Mouse (Mus musculus): ENCODE measurements around the gene Cd47. TPM values are rescaled to one million over a fixed set of nuclear protein-coding genes. Genes with fewer than 3 reads are reported as not detected.

Cd47 gene
- polyA plus RNA-seq, 1 experiment from 2014 or later, result 98.2 TPM

DNA sequence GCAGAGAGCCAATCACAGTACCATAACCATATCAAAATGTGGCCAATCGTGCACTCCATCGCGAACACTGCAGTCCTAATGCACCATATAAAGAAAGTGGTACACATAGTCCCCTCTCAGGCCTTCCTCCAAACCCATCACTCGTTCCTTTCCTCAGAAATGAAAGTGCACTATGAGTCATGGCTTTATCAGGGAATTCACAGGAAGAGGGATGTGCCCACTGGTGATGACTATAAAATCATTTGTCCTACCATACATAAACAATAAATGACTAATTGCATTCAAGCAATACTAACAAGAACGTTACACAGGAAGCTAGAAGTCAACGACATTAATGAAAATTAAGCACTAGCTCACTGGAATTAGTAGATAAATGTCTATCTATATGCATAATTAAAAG lies 121.3 kb downstream of the Cd47 start:
- whole genome bisulfite sequencing, result 67% methylated on average over 6 of the region's 6 CpGs
- Histone ChIP-seq H3K4me1 (replicated peaks; ENCODE audit: control insufficient read depth, insufficient read depth, low read length) (no peaks in the 10 kb centered on the region), H3K36me3 (ENCODE audit: control insufficient read depth, insufficient read depth) (no peaks in the 10 kb centered on the region), H3K27me3 (replicated peaks; ENCODE audit: control insufficient read depth, insufficient read depth, low read length) (no peaks in the 10 kb centered on the region), H3K9me3 (ENCODE audit: control insufficient read depth) (no peaks in the 10 kb centered on the region), H3K4me3 (ENCODE audit: low read depth, low read length) (no peak overlapping the region), H3K4me2 (replicated peaks; ENCODE audit: low read depth) (no peak overlapping the region), H3K9ac (ENCODE audit: low read depth, low read length) (no peak overlapping the region), H3K27ac (ENCODE audit: low read depth, low read length) (no peak overlapping the region)
- ATAC-seq, result no peak
- TF ChIP-seq CTCF (IDR thresholded peaks at IDR 0.05; ENCODE audit: low read depth), result no peak

DNA sequence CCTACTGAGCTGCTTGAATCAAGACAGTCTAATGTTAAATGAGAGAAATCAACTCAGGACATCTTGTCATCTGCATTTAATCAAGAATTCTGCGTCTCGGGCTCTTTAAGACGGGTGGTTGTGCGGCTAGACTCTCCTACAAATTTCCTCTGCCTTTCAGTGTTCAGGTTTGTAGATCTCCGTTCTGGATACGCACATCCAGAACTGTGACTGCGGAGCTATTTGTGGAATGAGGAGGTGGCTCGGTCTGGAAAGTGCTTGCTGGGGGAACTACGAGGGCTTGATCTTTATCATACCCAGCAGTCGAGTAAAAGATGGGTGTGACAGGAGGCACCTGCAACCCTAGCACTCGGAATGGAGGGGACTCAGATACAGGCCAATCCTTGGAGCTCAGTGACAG lies 121.8 kb downstream of the Cd47 start:
- Histone ChIP-seq H3K4me3 (ENCODE audit: low read depth, low read length) (no peak overlapping the region), H3K4me1 (replicated peaks; ENCODE audit: control insufficient read depth, insufficient read depth, low read length) (no peaks in the 10 kb centered on the region), H3K9me3 (ENCODE audit: control insufficient read depth) (no peaks in the 10 kb centered on the region), H3K4me2 (replicated peaks; ENCODE audit: low read depth) (no peak overlapping the region), H3K27ac (ENCODE audit: low read depth, low read length) (no peak overlapping the region), H3K9ac (ENCODE audit: low read depth, low read length) (no peak overlapping the region), H3K27me3 (replicated peaks; ENCODE audit: control insufficient read depth, insufficient read depth, low read length) (no peaks in the 10 kb centered on the region), H3K36me3 (ENCODE audit: control insufficient read depth, insufficient read depth) (no peaks in the 10 kb centered on the region)
- 59% methylated on average over 11 of the region's 11 CpGs for WGBS
- no peak for TF ChIP-seq CTCF (IDR thresholded peaks at IDR 0.05; ENCODE audit: low read depth)
- ATAC-seq, result no peak

DNA sequence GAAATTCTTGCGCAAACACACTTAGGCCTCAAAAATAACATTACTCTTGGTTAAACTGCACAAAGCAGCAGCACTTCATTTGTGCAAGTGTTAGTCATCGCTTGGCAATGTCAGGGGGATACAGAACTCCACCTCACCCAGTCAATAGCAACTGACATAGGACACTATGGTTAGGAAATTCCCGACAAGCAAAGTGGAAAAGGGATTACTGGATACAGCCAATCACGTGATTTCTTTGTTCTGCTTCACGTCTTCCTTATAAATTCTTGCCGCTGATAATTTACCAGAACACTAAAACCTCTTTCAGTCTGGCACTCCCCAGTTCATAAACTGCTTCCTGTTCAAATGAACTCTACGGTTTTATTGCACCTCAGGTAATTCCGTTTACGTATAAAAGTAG lies 123.4 kb downstream of the Cd47 start:
- no peak for TF ChIP-seq CTCF (IDR thresholded peaks at IDR 0.05; ENCODE audit: low read depth)
- 31% methylated on average over 9 of the region's 9 CpGs for WGBS
- H3K4me3 ChIP-seq (ENCODE audit: low read depth, low read length), result no peak overlapping the region
- no peak overlapping the region for H3K9ac ChIP-seq (ENCODE audit: low read depth, low read length)
- H3K27me3 ChIP-seq (replicated peaks; ENCODE audit: control insufficient read depth, insufficient read depth, low read length), result no peaks in the 10 kb centered on the region
- H3K9me3 ChIP-seq (ENCODE audit: control insufficient read depth), result no peaks in the 10 kb centered on the region
- peak; percentile 86 for ATAC-seq
- no peak overlapping the region for H3K27ac ChIP-seq (ENCODE audit: low read depth, low read length)
- H3K36me3 ChIP-seq (ENCODE audit: control insufficient read depth, insufficient read depth), result no peaks in the 10 kb centered on the region
- H3K4me1 ChIP-seq (replicated peaks; ENCODE audit: control insufficient read depth, insufficient read depth, low read length), result no peaks in the 10 kb centered on the region
- H3K4me2 ChIP-seq (replicated peaks; ENCODE audit: low read depth), result no peak overlapping the region

DNA sequence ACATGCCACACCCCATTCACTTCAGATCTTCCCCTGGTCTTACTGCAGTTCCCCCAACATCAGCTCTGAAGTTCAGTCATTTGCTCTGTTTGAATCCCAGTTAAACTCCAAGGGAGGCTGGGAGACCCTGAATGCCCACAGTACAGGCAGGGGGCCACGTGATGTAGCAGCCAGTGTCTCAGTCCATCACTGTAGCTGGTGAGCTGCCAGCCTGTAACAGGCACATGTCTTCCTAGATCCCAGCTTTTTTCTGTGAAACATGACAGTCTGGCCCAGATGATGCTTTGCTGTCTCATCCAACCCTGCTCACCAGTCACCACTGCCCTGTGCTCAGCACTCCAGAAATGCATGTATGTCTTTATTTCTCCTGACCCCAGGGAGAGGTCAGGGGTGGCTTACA lies 124.6 kb downstream of the Cd47 start:
- H3K9ac ChIP-seq (ENCODE audit: low read depth, low read length), result no peak overlapping the region
- no peaks in the 10 kb centered on the region for H3K27me3 ChIP-seq (replicated peaks; ENCODE audit: control insufficient read depth, insufficient read depth, low read length)
- TF ChIP-seq CTCF (IDR thresholded peaks at IDR 0.05; ENCODE audit: low read depth), result no peak
- H3K9me3 ChIP-seq (ENCODE audit: control insufficient read depth), result no peaks in the 10 kb centered on the region
- 95% methylated on average over 1 of the region's 1 CpGs for WGBS
- no peaks in the 10 kb centered on the region for H3K4me1 ChIP-seq (replicated peaks; ENCODE audit: control insufficient read depth, insufficient read depth, low read length)
- no peak overlapping the region for H3K27ac ChIP-seq (ENCODE audit: low read depth, low read length)
- no peaks in the 10 kb centered on the region for H3K36me3 ChIP-seq (ENCODE audit: control insufficient read depth, insufficient read depth)
- no peak overlapping the region for H3K4me2 ChIP-seq (replicated peaks; ENCODE audit: low read depth)
- H3K4me3 ChIP-seq (ENCODE audit: low read depth, low read length), result no peak overlapping the region
- no peak for ATAC-seq

DNA sequence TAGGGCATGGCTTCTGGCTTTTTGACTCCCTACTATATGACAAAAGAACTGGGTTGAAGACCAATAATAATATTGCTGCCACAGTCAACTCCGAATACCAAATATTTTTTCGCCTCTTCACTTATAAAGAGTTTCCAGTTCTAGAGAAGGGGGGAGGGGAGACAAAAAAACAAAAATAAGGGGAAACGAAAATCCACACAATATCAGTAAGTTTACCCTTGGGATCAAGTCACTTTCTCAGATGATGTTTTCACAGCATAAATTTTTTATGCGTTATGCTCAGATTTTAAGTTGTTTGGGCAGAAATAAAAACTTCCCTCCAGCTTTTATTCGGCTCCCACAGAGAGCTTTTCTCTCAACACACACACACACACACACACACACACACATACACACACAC lies 132.9 kb downstream of the Cd47 start:
- ATAC-seq, result no peak
- Histone ChIP-seq H3K27ac (ENCODE audit: low read depth, low read length) (no peak overlapping the region), H3K4me1 (replicated peaks; ENCODE audit: control insufficient read depth, insufficient read depth, low read length) (peaks cover 5% of the 10 kb centered on the region), H3K9ac (ENCODE audit: low read depth, low read length) (no peak overlapping the region), H3K4me3 (ENCODE audit: low read depth, low read length) (no peak overlapping the region), H3K9me3 (ENCODE audit: control insufficient read depth) (no peaks in the 10 kb centered on the region), H3K36me3 (ENCODE audit: control insufficient read depth, insufficient read depth) (no peaks in the 10 kb centered on the region), H3K27me3 (replicated peaks; ENCODE audit: control insufficient read depth, insufficient read depth, low read length) (no peaks in the 10 kb centered on the region), H3K4me2 (replicated peaks; ENCODE audit: low read depth) (no peak overlapping the region)
- 84% methylated on average over 5 of the region's 5 CpGs for WGBS
- TF ChIP-seq CTCF (IDR thresholded peaks at IDR 0.05; ENCODE audit: low read depth), result no peak

DNA sequence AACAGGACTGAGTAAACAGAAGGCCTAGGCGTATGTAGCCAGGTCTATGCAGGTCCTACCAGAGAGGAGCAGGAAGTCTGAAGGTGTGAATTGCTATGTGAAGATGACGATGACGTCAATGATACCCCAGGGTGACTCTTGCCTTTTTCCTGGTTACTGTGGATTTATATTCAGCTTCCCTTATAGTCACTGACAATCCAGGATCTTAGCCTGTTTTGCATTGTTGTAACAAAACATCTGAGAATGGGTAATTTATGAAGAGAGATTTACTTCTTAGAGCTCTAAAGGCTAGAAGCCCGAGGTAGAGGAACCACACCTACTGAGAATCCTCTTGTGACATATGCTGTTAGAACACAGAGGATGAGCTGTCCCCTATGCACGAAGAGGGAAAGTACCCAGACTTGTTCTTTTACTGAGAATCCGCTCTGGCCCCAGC lies 135.7 kb downstream of the Cd47 start:
- H3K4me1 ChIP-seq (replicated peaks; ENCODE audit: control insufficient read depth, insufficient read depth, low read length), result peaks cover 5% of the 10 kb centered on the region
- H3K36me3 ChIP-seq (ENCODE audit: control insufficient read depth, insufficient read depth), result no peaks in the 10 kb centered on the region
- H3K9me3 ChIP-seq (ENCODE audit: control insufficient read depth), result no peaks in the 10 kb centered on the region
- no peak overlapping the region for H3K9ac ChIP-seq (ENCODE audit: low read depth, low read length)
- H3K4me3 ChIP-seq (ENCODE audit: low read depth, low read length), result no peak overlapping the region
- no peak for ATAC-seq
- no peak overlapping the region for H3K27ac ChIP-seq (ENCODE audit: low read depth, low read length)
- no peak for TF ChIP-seq CTCF (IDR thresholded peaks at IDR 0.05; ENCODE audit: low read depth)
- 76% methylated on average over 6 of the region's 6 CpGs for WGBS
- H3K27me3 ChIP-seq (replicated peaks; ENCODE audit: control insufficient read depth, insufficient read depth, low read length), result no peaks in the 10 kb centered on the region
- H3K4me2 ChIP-seq (replicated peaks; ENCODE audit: low read depth), result no peak overlapping the region

DNA sequence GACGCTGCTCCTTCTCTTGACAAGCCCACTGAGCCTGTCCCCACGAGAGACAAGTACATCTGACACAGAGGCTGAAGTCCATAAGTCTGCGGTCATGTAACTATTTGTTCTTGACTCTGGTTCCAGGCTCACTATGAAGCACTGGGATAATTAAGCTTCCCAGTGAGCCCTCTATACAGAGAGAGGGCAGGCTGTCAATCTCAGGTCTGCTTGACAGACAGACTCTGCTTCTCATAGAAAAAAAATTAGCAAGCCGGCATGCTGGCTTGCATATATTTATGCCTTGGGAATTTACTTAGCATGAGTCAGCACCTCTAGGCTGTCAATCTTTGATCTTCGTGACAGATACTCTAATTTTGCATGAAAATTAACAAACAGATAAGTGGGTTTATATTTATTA lies 136.5 kb downstream of the Cd47 start:
- Histone ChIP-seq H3K36me3 (ENCODE audit: control insufficient read depth, insufficient read depth) (no peaks in the 10 kb centered on the region), H3K27ac (ENCODE audit: low read depth, low read length) (no peak overlapping the region), H3K9me3 (ENCODE audit: control insufficient read depth) (no peaks in the 10 kb centered on the region), H3K27me3 (replicated peaks; ENCODE audit: control insufficient read depth, insufficient read depth, low read length) (no peaks in the 10 kb centered on the region), H3K4me3 (ENCODE audit: low read depth, low read length) (no peak overlapping the region), H3K9ac (ENCODE audit: low read depth, low read length) (no peak overlapping the region), H3K4me1 (replicated peaks; ENCODE audit: control insufficient read depth, insufficient read depth, low read length) (peaks cover 5% of the 10 kb centered on the region), H3K4me2 (replicated peaks; ENCODE audit: low read depth) (no peak overlapping the region)
- TF ChIP-seq CTCF (IDR thresholded peaks at IDR 0.05; ENCODE audit: low read depth), result no peak
- WGBS, result 41% methylated on average over 5 of the region's 5 CpGs
- 0 out of 2 replicates have a peak, but pooled peaks have one; percentile 31 for ATAC-seq
